Mouse (Mus musculus): ENCODE results near the gene Aff3.

DNA sequence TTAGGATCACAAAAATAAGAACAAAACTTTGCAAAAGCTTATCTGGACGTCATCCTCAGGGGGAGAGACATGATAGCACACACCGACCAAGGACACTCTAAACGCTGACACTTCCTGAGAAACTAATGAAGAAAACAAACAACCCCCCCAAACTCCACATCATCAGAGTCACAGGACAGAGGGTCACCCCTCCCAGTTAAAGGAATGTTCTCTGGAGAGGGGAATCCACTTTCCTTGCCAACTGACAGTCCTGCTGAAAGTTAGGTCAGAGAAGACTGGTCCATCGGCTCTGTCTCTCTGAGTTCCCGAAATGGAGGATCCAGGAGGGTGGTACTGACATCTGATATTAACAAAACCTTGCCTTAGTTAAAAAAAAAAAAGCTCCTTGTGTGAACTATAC is 403.7 kb downstream of the Aff3 start:
- TF ChIP-seq CTCF (IDR thresholded peaks at IDR 0.05; ENCODE audit: low read depth) (no peak), EP300 (IDR thresholded peaks at IDR 0.05; ENCODE audit: low read depth) (no peak)

All from heart, postnatal 0 days (tissue).